Mouse (Mus musculus) erythroblast, embryonic 14.5 days (primary cell): ENCODE results near the gene Ptp4a2.

ENCODE experiments used
- GATA1 ChIP-seq: IDR thresholded peaks from 2 replicates; pipeline ENCODE4 v1.6.1; 2012; ENCODE audit warnings: low read length, inconsistent platforms, mixed read lengths
- TAL1 ChIP-seq: IDR thresholded peaks from 3 replicates; pipeline ENCODE4 v1.6.1; 2012; ENCODE audit warnings: low read length, inconsistent platforms, mixed read lengths

- no peak for TF ChIP-seq GATA1
- no peak for TF ChIP-seq TAL1
Observed at GRCm38 (mm10) chr4:129854615-129855014, 43.6 kb downstream of the Ptp4a2 start.
